Mouse (Mus musculus) kidney, adult 11 months (tissue): ENCODE results near the gene Syt2.

Experiments
- DNase-seq: peaks from one replicate; pipeline ENCODE4 v3.0.0; 2022

The Syt2 gene

GRCm38 (mm10) chr1:134706549-134706948 is 60.1 kb downstream of the Syt2 start:
- DNase-seq: no peak

DNA sequence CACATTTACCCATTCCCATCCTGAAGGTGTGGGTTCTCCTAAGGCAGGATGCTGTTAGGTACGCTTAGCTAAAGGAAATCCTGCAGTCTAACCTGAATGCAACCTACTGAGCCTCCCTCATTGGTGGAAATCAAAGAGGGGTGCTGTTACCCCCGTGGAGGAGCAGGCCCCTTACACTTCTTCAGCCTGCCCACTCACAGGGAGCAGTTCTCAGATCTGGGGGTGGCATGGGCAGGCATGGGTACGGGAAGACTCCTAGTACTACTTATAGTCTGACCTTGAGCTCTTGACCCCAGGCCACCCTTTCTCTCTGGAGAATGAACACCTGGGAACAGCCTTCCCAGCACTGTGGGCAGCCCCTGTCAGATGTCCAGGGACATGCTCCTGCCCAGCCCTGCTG is 61.0 kb downstream of the Syt2 start:
- no peak for DNase-seq

- DNase-seq: no peak
These were observed 61.8 kb downstream of the Syt2 start for GRCm38 (mm10) chr1:134708274-134708673.

GRCm38 (mm10) chr1:134708801-134709385 is 62.4 kb downstream of the Syt2 start:
- no peak for DNase-seq

GRCm38 (mm10) chr1:134709411-134710306 is 63.2 kb downstream of the Syt2 start:
- no peak for DNase-seq

DNA sequence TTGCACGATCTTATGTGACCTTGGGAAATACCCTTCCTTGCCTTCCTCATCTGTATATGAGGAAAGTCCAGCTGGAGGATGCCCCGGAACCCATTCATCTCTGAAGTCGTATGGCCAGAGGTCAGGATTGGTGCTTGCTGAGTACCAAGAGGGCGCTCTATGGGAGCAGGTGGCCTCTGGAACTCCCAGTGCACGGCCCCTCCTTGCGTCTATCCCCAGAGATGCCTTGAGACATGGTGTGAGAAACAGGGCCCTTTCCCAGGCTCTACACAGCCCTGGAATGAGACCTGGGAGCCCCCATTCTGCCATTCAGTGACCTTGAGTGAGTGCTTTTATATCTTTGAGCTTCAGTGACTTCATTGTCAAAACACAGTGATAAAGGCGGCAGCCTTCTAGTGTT is 64.6 kb downstream of the Syt2 start:
- no peak for DNase-seq

DNA sequence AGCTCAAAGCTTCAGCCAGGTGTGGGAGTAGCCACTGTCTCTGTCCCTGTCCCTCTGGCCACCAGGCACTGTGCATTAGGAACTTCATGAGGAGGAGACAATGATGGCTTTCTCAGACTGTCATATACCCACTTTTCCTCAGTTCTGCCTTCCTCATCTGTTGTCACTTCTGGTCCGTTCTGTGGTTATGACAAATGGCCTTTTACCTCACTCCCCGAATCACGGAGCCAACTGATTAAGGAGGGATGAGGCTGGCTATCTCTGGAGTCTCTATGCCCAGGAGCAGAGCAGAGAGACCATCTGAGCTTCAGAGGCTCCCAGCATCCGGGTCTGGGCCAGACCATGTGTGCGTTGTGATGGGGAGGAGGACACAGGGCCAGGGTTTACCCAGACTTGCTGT is 65.2 kb downstream of the Syt2 start:
- no peak for DNase-seq

- DNase-seq: no peak
These were observed 66.4 kb downstream of the Syt2 start for GRCm38 (mm10) chr1:134712781-134713299.

DNA sequence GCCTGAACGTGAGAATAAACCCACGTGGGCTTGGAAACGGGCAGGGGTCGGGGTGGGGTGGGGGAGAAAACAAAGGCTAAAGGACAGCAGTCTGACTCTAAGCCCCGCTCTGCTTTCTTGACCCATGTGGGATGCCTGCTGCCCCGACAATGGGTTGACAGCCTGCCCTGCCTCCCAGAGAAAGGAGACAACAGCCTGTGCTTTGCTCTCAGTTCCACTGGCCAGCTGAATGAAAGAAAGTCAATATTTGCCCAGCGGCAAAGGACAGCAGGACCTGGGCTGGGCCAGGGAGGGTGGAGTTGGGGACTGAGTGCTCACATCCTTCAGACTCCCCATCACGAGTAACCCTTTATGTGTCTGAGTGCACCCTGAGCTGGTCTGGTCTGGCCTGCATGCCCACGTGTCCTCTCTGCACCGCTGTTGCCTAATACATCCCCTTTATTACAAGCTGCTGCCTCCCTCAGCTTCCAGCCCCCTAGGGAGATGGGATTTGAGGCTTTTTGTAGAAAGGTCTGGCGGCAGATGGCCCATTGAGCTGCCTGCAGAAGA is 67.0 kb downstream of the Syt2 start:
- no peak for DNase-seq

- no peak for DNase-seq
These were observed 67.7 kb downstream of the Syt2 start for GRCm38 (mm10) chr1:134714166-134714565.

DNA sequence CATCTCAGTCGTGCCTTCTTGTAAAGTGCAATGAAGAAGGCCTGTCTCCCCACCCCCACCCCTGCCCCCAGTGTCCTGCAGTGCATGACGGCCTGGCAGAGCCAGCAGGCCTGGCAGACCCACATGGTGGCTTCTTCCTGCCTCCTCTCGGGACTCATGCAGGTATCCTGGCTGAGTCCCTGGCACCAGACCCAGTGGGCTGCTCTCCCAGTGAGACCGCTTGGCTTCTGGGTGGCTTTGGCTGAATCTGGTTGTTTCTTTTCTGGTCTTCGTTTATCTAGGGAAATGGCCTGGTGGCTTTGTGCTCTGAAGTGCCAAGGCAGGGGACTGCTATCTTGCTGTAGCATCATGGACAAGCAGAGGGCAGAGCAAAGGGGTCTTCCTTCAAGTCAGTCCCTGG is 68.6 kb downstream of the Syt2 start:
- DNase-seq: peak; percentile 45

GRCm38 (mm10) chr1:134719718-134720304 is 73.3 kb downstream of the Syt2 start:
- no peak for DNase-seq

DNA sequence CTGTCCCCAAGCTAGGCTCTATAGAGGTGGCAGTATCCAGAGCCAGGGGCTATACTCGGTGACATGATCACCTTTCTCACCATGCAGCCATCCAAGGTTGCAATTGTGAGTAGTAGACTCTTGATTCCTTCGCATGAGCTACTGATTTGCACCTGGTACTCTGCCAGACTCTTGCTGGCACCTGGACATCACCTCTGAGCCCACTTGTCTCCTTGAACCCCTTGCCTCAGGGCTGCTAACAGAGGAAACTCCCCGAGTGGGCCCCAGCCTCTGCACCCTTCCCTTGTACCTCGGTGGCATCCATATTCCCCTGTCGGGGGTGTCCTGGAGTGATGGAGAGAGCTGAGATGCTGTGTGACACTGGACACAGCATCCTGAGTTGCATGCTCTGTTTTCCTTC is 75.0 kb downstream of the Syt2 start:
- no peak for DNase-seq

DNA sequence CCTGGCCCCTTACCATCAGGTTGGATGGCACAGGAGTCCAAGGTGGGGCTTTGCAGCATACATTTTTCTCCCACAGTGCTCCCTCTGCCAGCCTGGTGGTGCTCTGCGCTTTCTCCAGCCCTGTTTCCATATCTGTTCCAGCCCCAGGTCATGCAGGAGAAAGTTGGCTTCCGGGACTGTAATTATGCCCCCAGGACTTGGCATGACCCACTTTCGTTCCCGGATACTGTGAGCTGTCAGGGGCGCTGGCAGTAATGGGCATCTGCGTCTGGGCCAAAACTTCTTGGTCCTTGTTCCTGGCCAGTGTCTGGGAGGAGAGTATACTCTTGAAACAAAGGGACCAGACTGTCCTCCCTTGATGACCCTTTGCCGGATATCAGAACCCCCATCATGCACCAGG is 76.4 kb downstream of the Syt2 start:
- no peak for DNase-seq

- DNase-seq: no peak
These were observed 78.8 kb downstream of the Syt2 start for GRCm38 (mm10) chr1:134725276-134725675.

DNA sequence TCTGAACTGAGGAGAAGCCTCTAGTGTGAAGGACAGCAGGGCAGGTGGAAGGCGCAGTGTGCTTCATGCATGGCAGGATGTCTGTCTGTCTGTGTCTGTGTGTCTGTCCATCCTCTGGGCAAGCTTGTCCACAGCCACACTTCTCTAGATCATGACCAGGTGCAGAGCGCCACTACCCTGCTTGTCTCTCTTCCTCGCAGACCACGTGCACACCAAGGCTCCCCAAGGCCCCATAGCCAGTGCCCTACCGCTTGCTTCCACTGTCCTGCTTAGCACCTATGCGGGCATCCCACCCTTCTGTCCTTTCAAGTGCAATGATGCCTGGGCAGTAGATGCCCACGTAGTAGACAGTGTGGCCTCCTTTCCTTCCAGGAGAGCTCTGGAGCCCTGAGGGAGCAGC is 80.0 kb downstream of the Syt2 start:
- DNase-seq: no peak

- DNase-seq: no peak
These were observed 80.8 kb downstream of the Syt2 start for GRCm38 (mm10) chr1:134727256-134727655.

GRCm38 (mm10) chr1:134733659-134734058 is 87.2 kb downstream of the Syt2 start:
- no peak for DNase-seq

DNA sequence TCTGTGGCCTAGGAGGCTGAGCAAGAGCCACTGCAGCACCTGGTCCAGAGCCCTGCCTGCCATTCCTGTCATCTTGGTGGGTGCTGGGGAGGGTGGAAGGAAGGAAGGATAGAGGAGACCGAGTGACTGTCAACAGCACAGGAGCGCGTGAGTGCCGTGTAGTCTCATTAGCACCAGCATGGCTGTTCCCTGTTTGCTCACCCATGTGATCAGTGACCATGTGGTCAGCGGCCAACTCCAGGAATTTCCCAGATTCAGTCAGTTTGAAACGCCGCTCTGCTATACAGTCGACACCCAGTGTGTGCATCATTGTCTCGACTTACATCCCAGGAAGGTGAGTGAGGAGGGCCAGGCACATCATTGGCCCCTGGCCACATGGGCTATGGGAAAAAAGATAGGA is 91.0 kb downstream of the Syt2 start:
- no peak for DNase-seq

DNA sequence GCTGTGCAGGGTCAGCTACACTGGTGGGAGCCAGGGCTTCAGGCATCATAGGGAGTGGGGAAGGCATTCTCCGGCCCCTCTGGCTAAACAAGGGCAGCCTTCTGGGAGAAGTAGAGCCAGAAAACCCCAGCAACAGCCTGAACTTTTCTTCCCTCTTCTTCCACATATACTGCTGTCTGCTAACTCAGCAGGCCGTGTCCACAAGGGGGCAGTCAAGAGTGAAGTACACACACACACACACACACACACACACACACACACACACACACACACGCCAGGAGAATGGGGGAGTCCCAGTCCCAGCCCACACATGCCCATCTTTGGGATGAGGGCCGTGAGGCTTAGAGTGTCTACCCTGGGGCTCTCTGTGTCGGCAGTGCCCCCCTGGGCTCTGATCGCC is 95.0 kb downstream of the Syt2 start:
- no peak for DNase-seq

GRCm38 (mm10) chr1:134741946-134742661 is 95.6 kb downstream of the Syt2 start:
- DNase-seq: no peak

DNA sequence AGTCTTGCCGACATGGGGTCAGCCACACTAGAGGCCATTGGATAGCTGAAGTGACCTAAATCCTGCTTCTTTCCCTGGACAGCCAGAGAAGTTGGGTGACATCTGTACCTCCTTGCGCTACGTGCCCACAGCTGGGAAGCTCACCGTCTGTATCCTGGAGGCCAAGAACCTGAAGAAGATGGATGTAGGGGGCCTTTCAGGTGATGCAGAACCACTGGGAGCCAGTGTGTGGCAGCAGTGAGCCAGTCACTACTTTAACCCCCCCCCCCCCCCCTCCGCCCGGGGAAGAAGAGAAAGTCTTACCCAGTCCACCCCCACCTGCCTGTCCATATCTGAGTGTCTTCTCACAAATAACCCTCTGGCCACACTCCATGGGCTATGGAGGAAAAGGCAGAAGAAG is 99.2 kb downstream of the Syt2 start:
- DNase-seq: no peak
